Mouse (Mus musculus): ENCODE measurements around the gene Slc7a6os.

DNA sequence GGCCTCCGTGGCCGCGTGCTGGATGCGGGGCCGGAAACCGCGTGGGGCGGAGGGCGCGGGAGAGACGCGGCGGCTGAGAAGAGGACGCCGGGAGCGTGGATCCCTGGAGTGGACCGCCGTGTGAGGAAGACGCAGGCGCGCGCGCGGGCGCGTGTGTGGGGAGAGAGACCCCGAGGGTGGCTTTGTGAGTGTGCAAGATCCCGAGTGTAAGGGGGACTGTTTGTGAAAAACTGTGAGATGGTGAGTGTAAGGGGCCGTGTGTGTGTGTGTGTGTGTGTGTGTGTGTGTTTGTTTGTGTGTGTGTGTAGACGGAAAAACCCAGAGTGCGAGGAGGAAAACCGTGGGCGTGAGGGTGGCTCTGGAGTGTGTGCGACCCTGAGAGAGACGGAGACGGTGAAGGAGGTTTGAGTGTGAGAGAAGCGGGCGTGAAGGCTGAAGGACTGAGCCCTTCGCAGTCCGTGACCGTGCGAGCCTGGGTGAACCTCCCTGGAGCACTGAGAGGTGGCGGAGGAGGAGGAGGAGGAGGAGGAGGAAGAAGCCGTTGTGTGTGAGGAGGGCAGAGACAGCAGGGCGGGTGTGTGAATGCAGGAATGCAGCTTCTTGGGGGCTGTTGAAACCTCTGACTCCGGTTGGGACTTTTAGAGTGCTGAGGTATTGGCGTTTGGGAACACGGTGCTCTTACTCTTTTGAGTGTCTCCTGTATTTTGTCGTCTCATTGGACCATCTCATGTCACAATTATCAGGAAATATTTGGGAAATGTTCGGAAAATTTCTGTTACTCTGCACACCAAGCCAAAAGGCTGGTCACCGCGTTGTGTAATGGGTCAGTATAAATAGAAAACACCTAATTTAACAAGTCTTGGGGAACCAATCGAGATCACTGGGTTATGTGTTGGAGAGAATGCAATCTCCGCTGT, 41.5 kb downstream of the Slc7a6os start:
- TF ChIP-seq POLR2A (IDR thresholded peaks at IDR 0.05; ENCODE audit: extremely low read depth, insufficient read depth, low read length) (no peak), CTCF (IDR thresholded peaks at IDR 0.05; ENCODE audit: low read depth, low read length) (no peak)

Data from liver, adult 2 months (tissue).